Mouse (Mus musculus) lung, adult 2 months (tissue): ENCODE results near the gene Mindy3.

Experiments used
- CTCF ChIP-seq: fragments of 200-500 bp; IDR thresholded peaks from 2 replicates; pipeline ENCODE4 v1.5.1; 2011; ENCODE audit warnings: mild to moderate bottlenecking, low read length, control low read depth; ENCODE audit not compliant: insufficient read depth
- POLR2A ChIP-seq: fragments of 200-500 bp; IDR thresholded peaks from 2 replicates; pipeline ENCODE4 v1.6.1; 2011; ENCODE audit warnings: low read depth, mild to moderate bottlenecking, control low read depth, low read length, borderline replicate concordance; ENCODE audit errors: extremely low read depth

DNA sequence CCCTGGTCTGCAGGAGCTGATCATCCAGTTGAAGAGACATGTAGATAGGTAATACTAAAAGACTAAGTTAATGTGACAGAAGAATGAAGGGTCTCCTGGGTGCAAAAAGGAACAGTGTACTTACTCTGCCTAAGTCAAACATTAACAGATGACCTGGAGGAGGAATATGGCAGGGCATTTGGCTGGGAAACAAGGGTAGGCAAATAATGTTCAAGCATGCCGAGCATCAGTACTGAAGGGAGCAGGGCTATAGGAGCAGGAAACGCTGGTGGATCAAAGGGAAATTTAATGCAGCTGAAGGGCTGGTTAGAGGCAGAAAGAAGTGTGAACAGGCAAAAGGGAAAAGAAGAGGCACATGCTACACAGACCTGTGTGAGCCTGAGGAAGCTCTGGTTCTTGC is 8.1 kb downstream of the Mindy3 start:
- TF ChIP-seq CTCF (no peak), POLR2A (no peak)
